Mouse (Mus musculus): ENCODE measurements around the gene Git2.

Gene Git2

GRCm38 (mm10) chr5:114775056-114775979 is at the start of gene Git2:
Gene Git2, minus strand, starts transcription at chr5:114775517.
- DNase-seq: peak; percentile 46

- peak; percentile 64 for DNase-seq
These were observed 48.9 kb upstream of the Git2 start for GRCm38 (mm10) chr5:114824197-114824596.

GRCm38 (mm10) chr5:114822796-114823688 is 47.7 kb upstream of the Git2 start, which contains the start of gene 1500011B03Rik:
Gene 1500011B03Rik, minus strand, starts transcription at chr5:114823468.
- peak; percentile 85 for DNase-seq

- DNase-seq: no peak
These were observed 42.8 kb upstream of the Git2 start for GRCm38 (mm10) chr5:114818124-114818523.

- no peak for DNase-seq
These were observed 41.3 kb upstream of the Git2 start for GRCm38 (mm10) chr5:114816599-114816998.

GRCm38 (mm10) chr5:114813525-114814181 is 38.3 kb upstream of the Git2 start:
- DNase-seq: peak; percentile 91

GRCm38 (mm10) chr5:114809826-114810225 is 34.5 kb upstream of the Git2 start:
- DNase-seq: no peak

- DNase-seq: no peak
These were observed 34.0 kb upstream of the Git2 start for GRCm38 (mm10) chr5:114809181-114809756.

GRCm38 (mm10) chr5:114808385-114808784 is 33.1 kb upstream of the Git2 start:
- no peak for DNase-seq

GRCm38 (mm10) chr5:114807893-114808292 is 32.6 kb upstream of the Git2 start:
- no peak for DNase-seq

- no peak for DNase-seq
These were observed 32.2 kb upstream of the Git2 start for GRCm38 (mm10) chr5:114807468-114807867.

- no peak for DNase-seq
These were observed 31.7 kb upstream of the Git2 start for GRCm38 (mm10) chr5:114807063-114807462.

- no peak for DNase-seq
These were observed 31.3 kb upstream of the Git2 start for GRCm38 (mm10) chr5:114806636-114807035.

GRCm38 (mm10) chr5:114805436-114806350 is 30.4 kb upstream of the Git2 start:
- DNase-seq: peak; percentile 50

GRCm38 (mm10) chr5:114804958-114805357 is 29.6 kb upstream of the Git2 start:
- DNase-seq: peak; percentile 72

GRCm38 (mm10) chr5:114804335-114804734 is 29.0 kb upstream of the Git2 start:
- DNase-seq: no peak

GRCm38 (mm10) chr5:114803231-114803630 is 27.9 kb upstream of the Git2 start:
- no peak for DNase-seq

- no peak for DNase-seq
These were observed 26.5 kb upstream of the Git2 start for GRCm38 (mm10) chr5:114801841-114802240.

GRCm38 (mm10) chr5:114801049-114801448 is 25.7 kb upstream of the Git2 start:
- DNase-seq: peak; percentile 51

- DNase-seq: no peak
These were observed 24.5 kb upstream of the Git2 start for GRCm38 (mm10) chr5:114799848-114800247.

- DNase-seq: no peak
These were observed 21.9 kb upstream of the Git2 start for GRCm38 (mm10) chr5:114797253-114797652.

All from lung, postnatal 10 days (tissue).